Mouse (Mus musculus): ENCODE data around the gene Gm17482. TPM values are rescaled to one million over a fixed set of nuclear protein-coding genes. Genes with fewer than 3 reads are reported as not detected.

Gm17482 gene
- polyA plus RNA-seq, 1 experiment from 2014 or later: not detected

DNA sequence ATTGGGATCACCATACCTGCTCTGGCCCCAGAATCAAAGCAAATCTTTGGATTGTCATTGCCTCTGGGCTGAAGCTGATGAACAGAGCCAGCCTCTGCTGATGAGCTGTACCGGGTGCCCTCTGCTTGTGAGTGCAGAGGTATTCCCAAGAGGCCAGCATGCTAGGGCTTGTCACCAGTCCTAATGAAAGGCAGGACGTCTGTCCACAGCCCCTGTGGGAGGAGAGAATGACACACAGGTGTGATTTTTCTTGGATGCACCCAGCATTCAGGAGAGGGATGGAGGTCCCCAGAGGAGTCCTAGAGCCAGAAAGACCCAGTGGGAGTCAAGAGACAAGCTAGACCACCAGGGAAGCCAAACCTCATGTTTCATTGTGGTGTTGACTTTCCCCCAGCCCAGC is 52.5 kb downstream of the Gm17482 start:
- no peak overlapping the region for H3K4me3 ChIP-seq
- H3K36me3 ChIP-seq: no peaks in the 10 kb centered on the region
- DNase-seq (ENCODE audit: low spot score): no peak
- 58% methylated on average over 2 of the region's 2 CpGs for WGBS
- peaks cover 6% of the 10 kb centered on the region for H3K4me1 ChIP-seq
- H3K27me3 ChIP-seq (ENCODE audit: insufficient read depth, poor library complexity, severe bottlenecking): peaks cover 100% of the 10 kb centered on the region
- H3K9me3 ChIP-seq: no peaks in the 10 kb centered on the region
- H3K27ac ChIP-seq: no peak overlapping the region

DNA sequence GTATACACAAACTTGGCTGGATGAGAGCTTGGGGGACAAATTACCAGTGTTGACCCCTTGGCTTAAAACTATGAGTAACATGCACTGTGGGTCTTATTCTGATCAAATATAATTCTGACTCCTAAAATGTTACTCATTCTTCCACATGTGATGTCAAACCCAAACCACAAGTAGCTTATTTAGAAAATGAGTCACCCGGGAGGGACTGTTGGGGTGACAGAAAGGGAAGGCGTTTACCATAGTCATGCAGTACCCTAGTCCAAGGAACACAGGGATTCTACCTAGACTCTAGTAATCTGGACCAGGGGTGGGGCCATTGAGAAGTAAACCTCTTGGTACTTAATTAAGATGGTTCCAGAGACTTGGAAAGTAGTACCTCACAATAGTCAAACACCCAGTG is 57.0 kb downstream of the Gm17482 start:
- WGBS: 76% methylated on average over 2 of the region's 2 CpGs
- H3K27me3 ChIP-seq (ENCODE audit: insufficient read depth, poor library complexity, severe bottlenecking): peaks cover 76% of the 10 kb centered on the region
- H3K36me3 ChIP-seq: no peaks in the 10 kb centered on the region
- no peaks in the 10 kb centered on the region for H3K9me3 ChIP-seq
- H3K4me1 ChIP-seq: peaks cover 8% of the 10 kb centered on the region
- no peak overlapping the region for H3K27ac ChIP-seq
- no peak for DNase-seq (ENCODE audit: low spot score)
- no peak overlapping the region for H3K4me3 ChIP-seq

DNA sequence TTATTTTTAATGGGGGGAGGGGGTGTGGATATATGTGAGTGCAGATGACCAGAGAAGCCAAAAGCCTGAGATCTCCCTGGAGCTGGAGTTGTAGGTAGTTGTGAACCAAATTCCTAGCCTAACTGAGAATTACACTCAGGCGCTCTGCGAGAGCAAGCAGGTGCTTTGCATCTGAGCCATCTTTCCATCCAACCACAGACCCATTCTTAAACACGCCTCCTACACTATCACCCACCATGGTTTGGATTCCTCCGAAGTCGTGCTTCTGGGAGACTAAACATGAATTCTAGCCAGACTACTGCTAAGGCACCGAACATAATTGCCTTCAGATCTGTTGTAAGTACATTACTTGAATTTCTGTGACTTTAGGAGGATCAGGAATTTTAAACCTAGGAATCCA is 59.3 kb downstream of the Gm17482 start:
- 75% methylated on average over 6 of the region's 6 CpGs for WGBS
- no peak overlapping the region for H3K4me3 ChIP-seq
- peaks cover 13% of the 10 kb centered on the region for H3K4me1 ChIP-seq
- no peak for DNase-seq (ENCODE audit: low spot score)
- peaks cover 70% of the 10 kb centered on the region for H3K27me3 ChIP-seq (ENCODE audit: insufficient read depth, poor library complexity, severe bottlenecking)
- H3K27ac ChIP-seq: no peak overlapping the region
- H3K9me3 ChIP-seq: no peaks in the 10 kb centered on the region
- H3K36me3 ChIP-seq: no peaks in the 10 kb centered on the region

DNA sequence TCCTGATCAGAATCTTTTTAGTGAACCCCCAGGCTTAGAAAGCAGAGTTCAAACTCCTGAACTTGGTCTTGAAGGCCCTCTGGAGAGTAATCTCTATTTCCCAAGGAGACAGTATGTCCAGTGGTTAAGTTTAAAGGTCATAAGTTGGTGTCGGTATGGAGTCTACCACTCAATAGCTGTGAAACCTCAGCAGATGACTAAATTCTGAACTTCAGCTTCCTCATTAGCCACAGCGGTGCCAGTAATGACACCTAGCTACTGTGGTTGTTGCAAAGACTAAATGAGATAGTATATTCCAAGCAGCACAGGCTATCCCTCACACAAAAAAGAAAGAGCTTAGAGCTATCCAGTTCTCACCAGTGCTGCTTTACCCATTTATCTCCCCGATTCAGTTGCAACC is 61.1 kb downstream of the Gm17482 start:
- Histone ChIP-seq H3K36me3 (no peaks in the 10 kb centered on the region), H3K27me3 (ENCODE audit: insufficient read depth, poor library complexity, severe bottlenecking) (peaks cover 64% of the 10 kb centered on the region), H3K4me3 (no peak overlapping the region), H3K9me3 (no peaks in the 10 kb centered on the region), H3K27ac (no peak overlapping the region), H3K4me1 (peaks cover 21% of the 10 kb centered on the region)
- no peak for DNase-seq (ENCODE audit: low spot score)
- 85% methylated on average over 3 of the region's 3 CpGs for WGBS

DNA sequence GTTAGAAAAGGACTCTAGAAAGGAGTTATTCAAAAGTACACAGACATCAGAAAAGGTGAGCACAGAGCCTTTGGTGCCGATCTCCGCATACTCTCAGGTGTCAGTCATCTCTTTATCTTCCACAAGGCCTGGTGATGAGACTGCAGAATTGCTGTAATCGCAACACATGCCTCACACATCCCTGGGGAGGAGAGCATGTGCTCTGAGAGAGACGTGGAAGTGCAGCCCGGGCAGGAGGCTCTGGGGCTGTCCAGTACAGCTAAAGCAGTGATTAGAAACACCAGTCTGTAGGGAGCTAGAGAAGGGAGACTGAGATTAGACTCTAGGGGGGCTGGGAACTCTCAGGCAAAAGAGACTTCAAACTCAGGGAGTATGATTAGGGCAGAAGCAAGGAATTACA is 63.4 kb downstream of the Gm17482 start:
- WGBS: 42% methylated on average over 5 of the region's 5 CpGs
- Histone ChIP-seq H3K4me3 (no peak overlapping the region), H3K4me1 (peaks cover 21% of the 10 kb centered on the region), H3K36me3 (no peaks in the 10 kb centered on the region), H3K27me3 (ENCODE audit: insufficient read depth, poor library complexity, severe bottlenecking) (peaks cover 62% of the 10 kb centered on the region), H3K9me3 (no peaks in the 10 kb centered on the region), H3K27ac (no peak overlapping the region)
- DNase-seq (ENCODE audit: low spot score): no peak

DNA sequence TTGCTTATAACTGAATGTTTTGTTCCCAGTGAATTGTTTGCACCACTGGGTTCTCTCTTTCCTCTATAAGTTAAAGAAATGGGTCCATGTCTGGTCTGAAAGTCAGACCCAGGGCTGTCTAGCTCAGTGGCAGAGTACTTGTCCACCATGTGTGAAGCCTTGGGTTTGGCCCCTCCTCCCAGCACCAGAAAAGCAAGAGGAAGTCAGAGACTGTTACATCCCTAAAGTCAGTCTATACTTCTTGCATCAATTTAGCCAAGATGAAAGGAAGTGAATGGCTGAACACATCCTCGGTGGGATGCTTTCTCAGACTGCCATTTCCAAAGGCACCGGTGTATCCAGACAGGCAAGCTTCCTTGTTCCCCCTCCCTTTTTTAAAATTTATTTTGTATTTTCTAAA is 63.9 kb downstream of the Gm17482 start:
- H3K27ac ChIP-seq: no peak overlapping the region
- H3K36me3 ChIP-seq: no peaks in the 10 kb centered on the region
- peaks cover 21% of the 10 kb centered on the region for H3K4me1 ChIP-seq
- DNase-seq (ENCODE audit: low spot score): no peak
- 83% methylated on average over 2 of the region's 2 CpGs for WGBS
- H3K9me3 ChIP-seq: no peaks in the 10 kb centered on the region
- peaks cover 62% of the 10 kb centered on the region for H3K27me3 ChIP-seq (ENCODE audit: insufficient read depth, poor library complexity, severe bottlenecking)
- no peak overlapping the region for H3K4me3 ChIP-seq

DNA sequence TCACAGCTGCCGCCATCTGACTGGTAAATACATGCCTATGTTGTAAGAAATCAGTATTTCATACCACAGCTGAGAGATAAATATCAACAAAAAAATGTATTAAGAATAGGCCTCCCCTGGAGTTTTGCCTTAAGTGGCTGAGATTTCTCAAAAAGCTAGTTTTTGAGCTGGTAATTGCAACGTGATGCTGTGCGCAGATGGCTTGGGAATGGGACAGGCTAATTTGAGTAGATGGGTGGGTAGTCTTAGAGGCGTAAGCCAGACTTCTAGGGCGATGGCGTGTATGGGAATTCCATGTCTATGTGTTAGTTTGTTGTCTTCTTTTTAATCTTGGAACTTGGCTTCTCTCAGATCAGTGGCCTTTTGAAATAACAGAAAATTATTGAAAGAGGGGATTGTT is 64.7 kb downstream of the Gm17482 start:
- WGBS: 89% methylated on average over 6 of the region's 6 CpGs
- peaks cover 62% of the 10 kb centered on the region for H3K27me3 ChIP-seq (ENCODE audit: insufficient read depth, poor library complexity, severe bottlenecking)
- no peak for DNase-seq (ENCODE audit: low spot score)

DNA sequence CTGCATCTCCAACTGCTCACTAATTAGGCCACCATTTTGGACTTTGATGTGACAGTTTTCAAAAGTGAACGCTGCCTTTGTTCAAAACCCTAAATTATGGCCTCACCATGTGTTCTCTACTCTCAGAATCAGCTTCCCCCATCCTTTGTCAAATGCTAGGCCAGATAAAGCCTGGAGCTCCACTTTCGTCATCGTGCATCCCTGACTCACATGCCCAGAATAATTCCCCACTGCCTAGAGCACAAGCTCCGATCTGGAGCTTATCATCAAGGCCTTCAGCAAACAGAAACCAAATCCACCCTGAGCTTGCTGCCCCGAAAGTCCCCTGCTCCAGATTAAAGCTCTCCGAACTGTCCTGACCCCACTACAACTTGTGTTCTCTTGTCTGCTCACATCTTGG is 65.5 kb downstream of the Gm17482 start:
- Histone ChIP-seq H3K27ac (0 out of 2 replicates have a peak overlapping the region, but pooled peaks have one; percentile 13), H3K4me1 (peaks cover 13% of the 10 kb centered on the region), H3K36me3 (no peaks in the 10 kb centered on the region), H3K9me3 (no peaks in the 10 kb centered on the region), H3K27me3 (ENCODE audit: insufficient read depth, poor library complexity, severe bottlenecking) (peaks cover 62% of the 10 kb centered on the region), H3K4me3 (no peak overlapping the region)
- 37% methylated on average over 6 of the region's 6 CpGs for WGBS
- DNase-seq (ENCODE audit: low spot score): no peak

More for the DNA sequence above, 64.7 kb downstream of the Gm17482 start:
- H3K9me3 ChIP-seq: no peaks in the 10 kb centered on the region
- peaks cover 21% of the 10 kb centered on the region for H3K4me1 ChIP-seq
- no peak overlapping the region for H3K27ac ChIP-seq
- no peaks in the 10 kb centered on the region for H3K36me3 ChIP-seq
- no peak overlapping the region for H3K4me3 ChIP-seq

DNA sequence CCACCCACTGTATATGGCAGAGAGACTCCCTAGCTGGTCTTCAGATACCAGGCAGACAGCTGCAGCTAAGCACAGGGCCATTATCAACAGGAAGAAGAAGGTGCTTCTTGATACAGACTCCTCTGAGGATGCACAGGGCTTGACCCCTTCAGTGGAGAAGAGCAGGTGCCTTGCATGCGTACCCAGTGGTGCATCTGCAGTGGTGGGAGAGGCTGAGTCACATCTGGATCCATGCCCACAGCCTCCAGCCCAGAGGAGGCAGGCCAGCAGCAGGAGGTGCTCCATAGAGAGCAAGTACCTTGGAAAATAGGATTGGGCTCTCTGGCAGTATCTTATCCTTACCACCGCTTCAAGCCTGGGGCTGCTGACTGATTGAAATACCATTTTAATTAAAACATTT is 66.7 kb downstream of the Gm17482 start:
- no peak for DNase-seq (ENCODE audit: low spot score)
- no peak overlapping the region for H3K27ac ChIP-seq
- peaks cover 55% of the 10 kb centered on the region for H3K27me3 ChIP-seq (ENCODE audit: insufficient read depth, poor library complexity, severe bottlenecking)
- 70% methylated on average over 2 of the region's 2 CpGs for WGBS
- H3K36me3 ChIP-seq: no peaks in the 10 kb centered on the region
- H3K4me1 ChIP-seq: peaks cover 13% of the 10 kb centered on the region
- H3K4me3 ChIP-seq: no peak overlapping the region
- H3K9me3 ChIP-seq: no peaks in the 10 kb centered on the region

DNA sequence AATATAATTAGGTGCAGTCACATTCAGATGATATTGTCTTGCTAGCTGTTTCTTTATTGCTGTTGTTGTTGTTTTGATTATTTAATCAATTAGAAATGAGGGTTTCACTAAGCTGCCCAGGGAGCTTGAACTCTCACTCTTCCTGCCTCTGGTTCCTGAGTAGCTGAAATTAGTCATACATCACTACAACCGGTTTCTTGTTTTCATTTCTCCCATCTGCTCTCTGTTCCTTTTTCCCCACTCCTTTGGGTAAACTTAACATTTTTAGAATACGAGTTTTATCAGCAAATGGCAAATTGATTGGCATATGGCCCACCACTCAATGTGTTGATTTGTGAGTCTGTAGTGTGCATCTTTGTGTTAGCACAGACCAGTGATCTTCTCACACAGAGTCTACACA is 80.0 kb downstream of the Gm17482 start:
- H3K4me3 ChIP-seq: no peak overlapping the region
- DNase-seq (ENCODE audit: low spot score): no peak
- no peaks in the 10 kb centered on the region for H3K27me3 ChIP-seq (ENCODE audit: insufficient read depth, poor library complexity, severe bottlenecking)
- WGBS: 65% methylated on average over 2 of the region's 2 CpGs
- H3K4me1 ChIP-seq: no peaks in the 10 kb centered on the region
- H3K27ac ChIP-seq: no peak overlapping the region
- H3K36me3 ChIP-seq: no peaks in the 10 kb centered on the region
- no peaks in the 10 kb centered on the region for H3K9me3 ChIP-seq

Other genes starting within 250 kb of the Gm17482 start
- 51.9 and 70.3 TPM in 2 replicates for gene Tamm41, start 189.5 kb upstream of the Gm17482 start, polyA plus RNA-seq (2016; fragmentation: Nextera tagmentation; extraction: Ambion mirVana)
- gene Syn2, start 92.4 kb upstream of the Gm17482 start, polyA plus RNA-seq (2016; fragmentation: Nextera tagmentation; extraction: Ambion mirVana): 0.49 and 0.74 TPM in 2 replicates
- gene Timp4, start 24.9 kb downstream of the Gm17482 start, polyA plus RNA-seq (2016; fragmentation: Nextera tagmentation; extraction: Ambion mirVana): 0.09 and 0.10 TPM in 2 replicates
- gene Pparg, start 133.6 kb downstream of the Gm17482 start, polyA plus RNA-seq (2016; fragmentation: Nextera tagmentation; extraction: Ambion mirVana): 0.88 and 1.3 TPM in 2 replicates